In the genomic region with DNA sequence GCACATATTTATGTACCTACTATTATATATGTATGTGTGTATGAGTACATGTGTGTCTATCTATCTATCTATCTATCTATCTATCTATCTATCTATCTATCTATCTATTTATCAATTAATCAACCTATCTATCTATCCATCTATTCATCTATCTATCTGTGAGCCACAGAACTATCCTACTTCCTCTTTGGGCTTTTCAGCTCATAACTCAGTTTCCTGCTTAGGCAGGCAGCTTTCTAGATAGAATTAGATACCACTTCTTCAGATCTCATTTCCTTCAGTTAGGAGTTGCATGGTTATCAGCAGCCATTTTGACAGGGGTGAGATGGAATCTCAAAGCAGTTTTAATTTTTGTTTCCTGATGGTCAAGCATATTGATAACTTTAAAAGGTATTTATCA, we compare ENCODE assay signal across 20 mouse cellular contexts. TPM values are rescaled to one million over a fixed set of nuclear protein-coding genes. Genes with fewer than 3 reads are reported as not detected.
DNase-seq lines count a peak whose midpoint lies in the region; TF ChIP-seq lines count a peak whose summit lies in the region.
"Had no signal": no experiment of that assay in that cellular context is flagged by ENCODE, and none has a peak within 500 bp of the region (broad histone marks: within the 10 kb centered on the region; RNA-seq: fewer than 3 reads in every experiment).

No protein-coding gene starts in this region.

- TF ChIP-seq RAD21 in CH12.LX (IDR thresholded peaks at IDR 0.05; ENCODE audit: low read depth, low read length), result no peak

- dilution Hi-C loops in CH12.LX (cut with MboI; ENCODE audit: extremely low pct_ligation_motif_present, extremely low pct_unique_long_range_greater_than_20kb, low sequenced_read_pairs), result no loop called here

- DNase-seq in 416B (ENCODE audit: low read depth), result peak; percentile 72
- peak; percentile 73 for DNase-seq in CH12.LX (ENCODE audit: extremely low read depth)
- peak; percentile 49 for DNase-seq in induced T-regulatory cell, adult 2 months (ENCODE audit: low read depth)
- no peak for DNase-seq in left cerebral cortex, postnatal 14 days (ENCODE audit: low spot score in 2 of 2)
- no peak for DNase-seq in heart, adult 9 months (ENCODE audit: low spot score in 2 of 2)
- no peak for DNase-seq in lung, postnatal 36 days
- DNase-seq: adrenal gland, adult 8-10 months; adrenal gland, postnatal 14 days; cerebellum, adult 11 months; cerebellum, adult 2 months; cerebellum, adult 9-10 months; cerebellum, postnatal 10 days; cerebellum, postnatal 25 days; forebrain, postnatal 0 days had no signal

- intact Hi-C loops in left cerebral cortex, postnatal 14 days (cut with DNase I), result no loop called here

- H3K79me2 ChIP-seq in CH12.LX (replicated peaks; ENCODE audit: control insufficient read depth, extremely low read depth, insufficient read depth, poor library complexity, severe bottlenecking) (no peaks in the 10 kb centered on the region), macrophage (ENCODE audit: inconsistent target) (peaks cover 30% of the 10 kb centered on the region)

- peaks cover 7 to 19% of the 10 kb centered on the region in 2 experiments for H3K36me3 ChIP-seq in CH12.LX (replicated peaks in 1 of 2; ENCODE audit: control insufficient read depth in 1 of 2, insufficient read depth in 1 of 2, low read length in 1 of 2)
- H3K36me3 ChIP-seq in macrophage (ENCODE audit: inconsistent target), result peaks cover 16% of the 10 kb centered on the region
- H3K36me3 ChIP-seq: embryonic facial prominence, embryonic 10.5 days; embryonic facial prominence, embryonic 12.5 days; forebrain, embryonic 15.5 days had no signal

- H3K4me1 ChIP-seq in CH12.LX (ENCODE audit: control insufficient read depth in 1 of 2, insufficient read depth in 2 of 2), result peaks cover 14 to 47% of the 10 kb centered on the region in 2 experiments
- H3K4me1 ChIP-seq: embryonic facial prominence, embryonic 10.5 days; embryonic facial prominence, embryonic 12.5 days; forebrain, embryonic 13.5 days; forebrain, embryonic 15.5 days had no signal

- H3K4me3 ChIP-seq in CH12.LX (replicated peaks in 1 of 3; ENCODE audit: low read depth in 2 of 3, low read length in 2 of 3, poor library complexity in 1 of 3) (no peak overlapping the region), macrophage (ENCODE audit: inconsistent target) (no peak overlapping the region)
- H3K4me3 ChIP-seq: embryonic facial prominence, embryonic 10.5 days; embryonic facial prominence, embryonic 12.5 days; forebrain, embryonic 13.5 days; forebrain, embryonic 15.5 days had no signal

- H3K4me2 ChIP-seq in CH12.LX (ENCODE audit: insufficient read depth, low read depth, poor library complexity, severe bottlenecking), result no peak overlapping the region
- H3K4me2 ChIP-seq: embryonic facial prominence, embryonic 12.5 days; forebrain, embryonic 13.5 days; forebrain, embryonic 15.5 days had no signal

- TF ChIP-seq POLR2A in CH12.LX (IDR thresholded peaks at IDR 0.05; ENCODE audit: low read depth, low read length), result no peak

- TF ChIP-seq EP300 in CH12.LX (IDR thresholded peaks at IDR 0.05; ENCODE audit: low read length), result peak; percentile 49; the same call in 1 of the 2 replicates

- no peak for TF ChIP-seq CTCF in CH12.LX (conservative IDR thresholded peaks at IDR 0.05 in 1 of 2, IDR thresholded peaks at IDR 0.05 in 1 of 2; ENCODE audit: low read depth in 2 of 2, low read length in 2 of 2)

- H3K27me3 ChIP-seq in CH12.LX (replicated peaks), result no peaks in the 10 kb centered on the region
- H3K27me3 ChIP-seq: forebrain, embryonic 15.5 days had no signal

- no peak overlapping the region for H3K27ac ChIP-seq in CH12.LX (ENCODE audit: insufficient read depth, low read depth)
- peak overlapping the region; percentile 96 for H3K27ac ChIP-seq in macrophage
- H3K27ac ChIP-seq: embryonic facial prominence, embryonic 10.5 days; embryonic facial prominence, embryonic 12.5 days; forebrain, embryonic 13.5 days; forebrain, embryonic 15.5 days had no signal

- peaks cover 16% of the 10 kb centered on the region for H3K9me3 ChIP-seq in CH12.LX (replicated peaks; ENCODE audit: low read length)
- H3K9me3 ChIP-seq: embryonic facial prominence, embryonic 10.5 days; embryonic facial prominence, embryonic 12.5 days; forebrain, embryonic 13.5 days; forebrain, embryonic 15.5 days had no signal

- in situ Hi-C loops in CH12.LX (cut with MboI; ENCODE audit: low pct_ligation_motif_present, low pct_unique_long_range_greater_than_20kb, low sequenced_read_pairs), result no loop called here

- no peak overlapping the region for H3K9ac ChIP-seq in CH12.LX (ENCODE audit: insufficient read depth, low read depth)
- H3K9ac ChIP-seq: embryonic facial prominence, embryonic 12.5 days; forebrain, embryonic 13.5 days; forebrain, embryonic 15.5 days; forebrain, postnatal 0 days had no signal

TF ChIP-seq in CH12.LX, 34 proteins besides CTCF, POLR2A, EP300 and RAD21:
- TF ChIP-seq JUND (conservative IDR thresholded peaks at IDR 0.05; ENCODE audit: low read depth, low read length) (no peak), MAX (IDR thresholded peaks at IDR 0.05; ENCODE audit: low read length) (peak; percentile 10; the same call in 1 of the 2 replicates), POLR2AphosphoS2 (IDR thresholded peaks at IDR 0.05; ENCODE audit: low read depth, low read length) (no peak), JUN (IDR thresholded peaks at IDR 0.05; ENCODE audit: insufficient read depth, low read depth, low read length) (no peak), BHLHE40 (IDR thresholded peaks at IDR 0.05; ENCODE audit: low read depth, low read length) (no peak), MEF2A (IDR thresholded peaks at IDR 0.05; ENCODE audit: borderline replicate concordance, low read depth, low read length) (no peak), RCOR1 (conservative IDR thresholded peaks at IDR 0.05; ENCODE audit: low read depth, low read length) (no peak; the same call in 1 of the 2 replicates), E2F4 (IDR thresholded peaks at IDR 0.05; ENCODE audit: insufficient replicate concordance, low read depth, low read length) (no peak), CHD2 (IDR thresholded peaks at IDR 0.05; ENCODE audit: low read length) (no peak), SMC3 (IDR thresholded peaks at IDR 0.05; ENCODE audit: low read depth, low read length) (no peak), GABPA (IDR thresholded peaks at IDR 0.05; ENCODE audit: insufficient replicate concordance, low read depth, low read length) (no peak), TCF12 (IDR thresholded peaks at IDR 0.05; ENCODE audit: low read depth, low read length) (0 out of 2 replicates have a peak, but pooled peaks have one; percentile 11), UBTF (IDR thresholded peaks at IDR 0.05; ENCODE audit: low read depth, low read length) (no peak)
TF ChIP-seq in CH12.LX: peak in this region for 2.

RNA-seq across cellular contexts. Expression of gene Slfn8, which starts 20.4 kb away (rescaled TPM):
- total RNA-seq in CH12.LX (2012; rRNA removed) (6.3 and 7.7 TPM in 2 replicates), CH12.LX (2014; rRNA removed) (3.3 and 3.4 TPM in 2 replicates)
- polyA plus RNA-seq in CH12.LX (2012; ENCODE audit: insufficient read length, low read depth) (3.5 and 4.1 TPM in 2 replicates), macrophage (2018) (43.7 to 104 TPM (median 83.5 TPM) in 3 replicates)
- 1,000 to 10,000 TPM in 3 of 26 experiments, 100 to 1,000 TPM in 23; 149 to 1,206 (median 560) TPM for total RNA-seq in macrophage (2018; cell fraction: chromatin; rRNA removed)
- total RNA-seq in macrophage (2018; cell fraction: cytosol; rRNA removed), result 100 to 1,000 TPM in 15 of 26 experiments, 10 to 100 TPM in 11; 69.3 to 339 (median 209) TPM
- 100 to 1,000 TPM in 25 of 26 experiments, 10 to 100 TPM in 1; 97.1 to 956 (median 621) TPM for total RNA-seq in macrophage (2018; cell fraction: nucleus; rRNA removed)
- total RNA-seq in left cerebral cortex, postnatal 14 days (2021), result under 1 TPM; 0.36 to 0.62 TPM
- polyA plus RNA-seq: C2C12 had no signal

RNA-seq across cellular contexts. Expression of gene Slfn2, which starts 23.9 kb away (rescaled TPM):
- total RNA-seq in CH12.LX (2012; rRNA removed) (209 and 215 TPM in 2 replicates), CH12.LX (2014; rRNA removed) (211 and 241 TPM in 2 replicates)
- polyA plus RNA-seq in CH12.LX (2012; ENCODE audit: insufficient read length, low read depth) (112 TPM in 2 replicates), macrophage (2018) (335 to 670 TPM (median 455 TPM) in 3 replicates)
- 100 to 1,000 TPM; 204 to 973 (median 602) TPM for total RNA-seq in macrophage (2018; cell fraction: chromatin; rRNA removed)
- total RNA-seq in macrophage (2018; cell fraction: cytosol; rRNA removed), result 1,000 to 10,000 TPM in 20 of 26 experiments, 100 to 1,000 TPM in 6; 511 to 2,505 (median 1,185) TPM
- total RNA-seq in macrophage (2018; cell fraction: nucleus; rRNA removed), result 1,000 to 10,000 TPM in 19 of 26 experiments, 100 to 1,000 TPM in 7; 398 to 1,812 (median 1,263) TPM
- total RNA-seq in left cerebral cortex, postnatal 14 days (2021), result 1 to 10 TPM in 1 of 2 experiments, under 1 TPM in 1; 0.78 to 1.3 TPM

RNA-seq across cellular contexts. Expression of gene Slfn9, which starts 49.4 kb away (rescaled TPM):
- total RNA-seq in CH12.LX (2012; rRNA removed) (6.7 and 8.5 TPM in 2 replicates), CH12.LX (2014; rRNA removed) (6.3 and 6.4 TPM in 2 replicates)
- polyA plus RNA-seq in CH12.LX (2012; ENCODE audit: insufficient read length, low read depth) (11.5 and 12.4 TPM in 2 replicates), macrophage (2018) (24.7 to 28.8 TPM (median 27.0 TPM) in 3 replicates)
- total RNA-seq in macrophage (2018; cell fraction: chromatin; rRNA removed), result 100 to 1,000 TPM in 1 of 26 experiments, 10 to 100 TPM in 25; 10.2 to 267 (median 38.9) TPM
- total RNA-seq in macrophage (2018; cell fraction: cytosol; rRNA removed), result 100 to 1,000 TPM in 4 of 26 experiments, 10 to 100 TPM in 22; 16.4 to 122 (median 54.7) TPM
- 100 to 1,000 TPM in 4 of 26 experiments, 10 to 100 TPM in 22; 14.0 to 224 (median 67.3) TPM for total RNA-seq in macrophage (2018; cell fraction: nucleus; rRNA removed)
- under 1 TPM; 0.42 to 0.63 TPM for total RNA-seq in left cerebral cortex, postnatal 14 days (2021)

Comparison
In these comparisons a context has a peak if more than half of its experiments do, and no peak if none do; other contexts are left out.
1. DNase-seq: peak in 416B (single experiment), CH12.LX (single experiment) and induced T-regulatory cell, adult 2 months (single experiment); none in left cerebral cortex, postnatal 14 days (0 of 2), heart, adult 9 months (0 of 2) and lung, postnatal 36 days (single experiment).
2. RNA of gene Slfn2, which starts 23.9 kb away (total RNA-seq): 209 to 241 TPM in CH12.LX; 0.78 to 1.3 TPM in left cerebral cortex, postnatal 14 days; every median in the first group is over 10 times any median in the second.
3. RNA of gene Slfn9, which starts 49.4 kb away (total RNA-seq): 6.3 to 8.5 TPM in CH12.LX; 0.42 to 0.63 TPM in left cerebral cortex, postnatal 14 days; every median in the first group is over 4 times any median in the second.